Mouse (Mus musculus): ENCODE results near the gene Erg28.

- TF ChIP-seq CHD1 (IDR thresholded peaks at IDR 0.05; ENCODE audit: low read depth, low read length) (no peak), GATA1 (IDR thresholded peaks at IDR 0.05; ENCODE audit: low read depth, low read length) (no peak), BHLHE40 (IDR thresholded peaks at IDR 0.05; ENCODE audit: borderline replicate concordance, low read depth, low read length) (no peak), CTCF (IDR thresholded peaks at IDR 0.05 in 2 of 3, conservative IDR thresholded peaks at IDR 0.05 in 1 of 3; ENCODE audit: control insufficient read depth in 1 of 3, insufficient read depth in 1 of 3, low read depth in 2 of 3, low read length in 3 of 3, poor library complexity in 1 of 3, severe bottlenecking in 1 of 3) (peak in 2 of 3 experiments; percentile 31 to 54; a peak in 3 of 6 replicates), MAFK (IDR thresholded peaks at IDR 0.05; ENCODE audit: borderline replicate concordance, low read depth, low read length) (no peak)
Measured at GRCm38 (mm10) chr12:85865526-85865925, 41.2 kb upstream of the Erg28 start.

All from MEL (cell line).